Mouse (Mus musculus) heart, embryonic 16.5 days (tissue): Measurements from ENCODE around the gene Trank1. TPM values are rescaled to one million over a fixed set of nuclear protein-coding genes. Genes with fewer than 3 reads are reported as not detected.

Experiments
- ATAC-seq: fragments of 200-750 bp; cut with Nextera tagmentation; replicated peaks from 2 replicates; pipeline ENCODE4 v1.8.0; 2017; ENCODE audit warnings: moderate number of reproducible peaks; ENCODE audit not compliant: insufficient read depth, low FRiP score; ENCODE audit errors: extremely low read depth
- H3K27ac ChIP-seq: fragments of 300-500 bp; sonication (generic); 2 replicates; pipeline ENCODE4 v1.5.1; 2014; ENCODE audit warnings: mild to moderate bottlenecking, low read length, control low read depth, moderate library complexity
- H3K27me3 ChIP-seq: fragments of 300-500 bp; sonication (generic); 2 replicates; pipeline ENCODE4 v1.6.1; 2014; ENCODE audit warnings: low read length, mixed read lengths; ENCODE audit not compliant: control insufficient read depth, insufficient read depth
- H3K36me3 ChIP-seq: fragments of 300-500 bp; sonication (generic); 2 replicates; pipeline ENCODE4 v1.6.1; 2014; ENCODE audit not compliant: control insufficient read depth, insufficient read depth
- H3K4me1 ChIP-seq: fragments of 300-500 bp; sonication (generic); 2 replicates; pipeline ENCODE4 v1.6.1; 2014; ENCODE audit warnings: low read length, mixed read lengths; ENCODE audit not compliant: control insufficient read depth, insufficient read depth
- H3K4me2 ChIP-seq: fragments of 300-500 bp; sonication (generic); 2 replicates; pipeline ENCODE4 v1.6.1; 2014; ENCODE audit warnings: low read depth, mild to moderate bottlenecking, control low read depth, low read length
- H3K4me3 ChIP-seq: fragments of 300-500 bp; sonication (generic); 2 replicates; pipeline ENCODE4 v1.5.1; 2014; ENCODE audit warnings: mild to moderate bottlenecking, control low read depth, low read length
- H3K9ac ChIP-seq: fragments of 300-500 bp; sonication (generic); 2 replicates; pipeline ENCODE4 v1.6.1; 2014; ENCODE audit warnings: low read length, control low read depth
- H3K9me3 ChIP-seq: fragments of 300-500 bp; sonication (generic); replicated peaks from 2 replicates; pipeline ENCODE4 v1.6.1; 2016; ENCODE audit warnings: low read length; ENCODE audit not compliant: control insufficient read depth
- WGBS: fragments of 180-500 bp; shearing (Covaris S2); extraction: QIAGEN DNeasy Blood & Tissue Kit; methylation state at CpG from one replicate; pipeline ENCODE4 v1.1.7; 2014; 5-methylcytosine and 5-hydroxymethylcytosine counted together
- polyA plus RNA-seq: library from polyadenylated mRNA; unstranded; fragments of >200 nt; fragmentation: Nextera tagmentation; extraction: Ambion mirVana; gene quantifications from 2 replicates; pipeline ENCODE4 v1.2.1, GENCODE M21; 2015

The Trank1 gene
- polyA plus RNA-seq, result 0.07 TPM in 1 of 2 replicates, not detected in the other

DNA sequence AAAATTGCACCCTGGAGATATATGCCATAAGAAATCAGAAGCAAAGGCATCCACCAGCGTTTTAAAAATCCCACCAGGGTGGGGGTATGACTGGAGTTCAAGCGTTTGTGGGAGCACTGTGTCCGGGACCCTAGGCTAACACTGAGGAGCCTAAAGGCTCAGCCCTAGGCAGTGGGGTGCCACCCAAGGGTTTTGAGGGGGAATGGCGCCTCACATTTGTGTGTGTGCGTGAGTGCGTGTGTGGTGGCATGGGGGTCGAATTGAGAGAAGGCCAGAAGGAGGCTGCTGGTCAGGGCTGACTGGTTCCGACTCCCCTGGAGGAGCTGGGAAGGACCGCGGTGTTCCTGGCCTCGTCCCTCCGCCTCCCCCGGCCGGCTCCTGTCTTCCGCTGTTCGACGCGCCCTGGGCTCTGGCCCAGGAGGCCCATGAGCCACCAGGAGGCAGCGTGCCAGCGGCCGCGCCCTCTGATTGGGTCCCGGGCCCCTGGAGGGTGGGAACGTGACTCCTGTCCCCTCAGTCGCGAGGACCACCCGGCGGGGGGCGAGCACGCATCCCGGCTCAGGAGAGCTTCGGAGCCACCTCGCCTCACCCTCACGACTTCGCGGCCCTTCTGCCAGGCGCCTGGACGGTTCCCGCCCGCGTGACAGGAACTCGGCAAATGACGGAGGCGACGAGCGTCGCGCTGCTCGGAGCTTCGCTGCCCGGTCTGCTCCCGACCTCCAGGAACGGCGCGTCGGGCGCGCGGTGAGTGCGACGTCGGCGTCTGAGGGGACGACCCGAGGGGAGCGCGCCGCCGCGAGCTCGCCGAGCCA lies at the start of gene Trank1:
Gene Trank1 (plus strand): TSS at position 709 of the 812 bp plus-strand sequence.
- Histone ChIP-seq H3K27me3 (peaks cover 52% of the 10 kb centered on the region), H3K36me3 (no peaks in the 10 kb centered on the region), H3K4me1 (peaks cover 11% of the 10 kb centered on the region; the same call in 1 of the 2 replicates), H3K9ac (peak within 1 kb of the TSS; percentile 20), H3K9me3 (peaks cover 10% of the 10 kb centered on the region), H3K4me3 (peak within 1 kb of the TSS; percentile 50), H3K27ac (no peak within 1 kb of the TSS), H3K4me2 (peak within 1 kb of the TSS; percentile 79)
- 9% methylated on average over 72 of the region's 72 CpGs for WGBS
- ATAC-seq, result peak; percentile 55; the same call in 1 of the 2 replicates

DNA sequence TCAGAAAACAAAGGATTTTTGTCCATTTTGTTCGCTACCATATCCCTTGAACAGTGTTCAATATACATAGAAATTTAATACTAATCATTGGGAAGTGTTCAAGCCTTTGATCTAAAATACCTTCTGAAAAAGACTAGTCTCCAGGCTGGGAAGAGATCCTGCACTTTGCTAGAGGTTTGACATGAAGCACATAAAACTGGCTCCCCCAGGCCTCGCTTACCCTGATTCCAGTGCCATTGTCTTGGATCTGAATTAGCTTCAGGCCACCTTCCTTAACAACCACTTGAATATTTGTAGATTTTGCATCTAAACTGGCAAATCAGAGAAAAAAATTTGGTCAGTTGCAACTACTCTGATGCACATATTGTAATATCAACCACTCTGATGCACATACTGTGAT lies 43.5 kb upstream of the Trank1 start:
- no peak overlapping the region for H3K4me2 ChIP-seq
- no peaks in the 10 kb centered on the region for H3K9me3 ChIP-seq
- H3K4me1 ChIP-seq, result peaks cover 5% of the 10 kb centered on the region; the same call in 1 of the 2 replicates
- H3K4me3 ChIP-seq, result no peak overlapping the region
- no peaks in the 10 kb centered on the region for H3K27me3 ChIP-seq
- no peak for ATAC-seq
- no peak overlapping the region for H3K27ac ChIP-seq
- H3K9ac ChIP-seq, result no peak overlapping the region
- WGBS, result 99% methylated on average over 2 of the region's 2 CpGs
- H3K36me3 ChIP-seq, result peaks cover 25% of the 10 kb centered on the region

DNA sequence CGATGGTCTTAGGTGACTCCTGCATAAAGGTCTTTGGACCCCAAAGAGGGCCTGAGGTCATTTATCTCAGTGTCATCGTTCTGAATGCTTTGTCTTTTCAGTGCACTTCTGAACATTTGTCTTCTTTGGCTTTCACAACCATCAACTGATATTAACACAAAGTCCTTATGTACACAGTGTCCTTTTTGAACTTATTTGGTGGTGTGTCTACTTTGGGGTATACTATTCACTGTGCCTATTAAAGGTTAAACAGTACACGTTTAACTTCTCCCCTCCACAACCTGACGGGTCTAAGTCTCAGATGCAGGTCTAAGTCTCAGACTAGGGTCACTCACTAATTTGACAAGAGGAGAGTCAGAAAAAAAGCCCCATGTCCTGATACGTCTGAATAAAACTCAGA lies 40.9 kb upstream of the Trank1 start:
- no peak for ATAC-seq
- WGBS, result 14% methylated on average over 5 of the region's 5 CpGs

DNA sequence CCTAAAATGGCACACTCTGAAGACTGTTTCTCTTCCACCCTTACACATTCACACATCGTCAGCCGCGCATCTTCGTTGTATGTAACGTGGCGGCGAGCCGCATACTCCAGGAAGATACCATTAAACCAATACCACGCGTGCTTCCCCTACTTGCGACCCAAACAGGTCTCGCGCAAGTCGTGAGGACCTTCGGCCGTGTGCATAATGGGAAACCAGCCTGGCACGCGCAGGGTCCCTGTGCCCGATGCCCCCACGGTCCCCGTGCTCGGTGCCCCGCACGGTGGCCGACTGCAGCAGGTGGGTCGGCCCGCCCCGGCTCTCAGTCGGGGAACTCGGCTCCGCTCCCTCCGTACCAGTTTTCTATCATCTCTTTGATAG lies 40.5 kb upstream of the Trank1 start:
- Histone ChIP-seq H3K9ac (peak overlapping the region; percentile 96), H3K27ac (peak overlapping the region; percentile 97), H3K9me3 (no peaks in the 10 kb centered on the region), H3K27me3 (no peaks in the 10 kb centered on the region), H3K4me3 (peak overlapping the region; percentile 69), H3K4me2 (peak overlapping the region; percentile 67), H3K36me3 (peaks cover 8% of the 10 kb centered on the region), H3K4me1 (peaks cover 30% of the 10 kb centered on the region)
- WGBS, result under 1% methylated on average over 32 of the region's 32 CpGs
- ATAC-seq, result peak; percentile 18

More for the DNA sequence above, 40.9 kb upstream of the Trank1 start:
- no peaks in the 10 kb centered on the region for H3K9me3 ChIP-seq
- H3K27me3 ChIP-seq, result no peaks in the 10 kb centered on the region
- H3K4me2 ChIP-seq, result peak overlapping the region; percentile 67
- peaks cover 9% of the 10 kb centered on the region for H3K36me3 ChIP-seq
- H3K9ac ChIP-seq, result peak overlapping the region; percentile 96
- H3K4me3 ChIP-seq, result peak overlapping the region; percentile 69
- peaks cover 25% of the 10 kb centered on the region for H3K4me1 ChIP-seq
- peak overlapping the region; percentile 97 for H3K27ac ChIP-seq

DNA sequence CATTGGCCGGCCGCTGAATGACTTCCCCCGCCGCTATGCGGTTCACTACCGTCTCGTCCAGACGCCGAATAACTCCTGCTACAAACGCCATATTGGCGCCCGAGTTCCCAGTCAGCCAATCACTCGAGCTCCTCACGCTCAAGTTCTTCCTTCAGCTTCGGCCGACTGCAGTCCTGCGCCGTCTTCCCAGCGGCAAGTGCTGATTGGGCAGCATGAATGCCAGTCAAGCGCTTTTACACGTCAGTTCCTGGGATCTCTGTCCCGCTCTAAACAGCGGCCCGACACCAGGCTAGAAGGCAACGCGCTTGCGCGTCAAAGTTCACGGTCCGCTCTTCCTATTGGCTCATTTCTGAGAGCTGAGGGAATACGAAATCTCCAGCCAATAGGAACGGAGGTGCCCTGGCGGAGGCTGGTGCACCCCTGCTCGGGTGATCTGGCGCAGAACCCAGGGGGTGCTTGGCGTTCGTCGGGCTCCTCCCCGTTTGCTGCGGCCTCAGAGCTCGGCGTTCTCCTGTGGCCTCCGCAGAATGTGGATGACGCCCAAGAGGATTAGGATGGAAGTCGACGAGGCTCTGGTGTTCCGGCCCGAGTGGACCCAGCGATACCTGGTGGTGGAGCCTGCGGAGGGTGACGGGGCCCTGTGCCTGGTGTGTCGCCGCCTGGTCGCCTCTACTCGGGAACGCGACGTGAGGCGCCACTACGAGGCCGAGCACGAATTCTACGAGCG lies 39.9 kb upstream of the Trank1 start, which contains the start of the genes Mlh1 and Epm2aip1:
Gene Mlh1 (minus strand): TSS at position 358 of the 727 bp plus-strand sequence.
Gene Epm2aip1 (plus strand): TSS at position 496 of the 727 bp plus-strand sequence.
- ATAC-seq, result peak; percentile 98
- H3K27ac ChIP-seq, result peak within 1 kb of the TSS; percentile 98
- H3K4me1 ChIP-seq, result peaks cover 31% of the 10 kb centered on the region
- under 1% methylated on average over 64 of the region's 64 CpGs for WGBS
- peak within 1 kb of the TSS; percentile 86 for H3K4me2 ChIP-seq
- H3K9me3 ChIP-seq, result no peaks in the 10 kb centered on the region
- H3K4me3 ChIP-seq, result peak within 1 kb of the TSS; percentile 69
- peak within 1 kb of the TSS; percentile 96 for H3K9ac ChIP-seq
- H3K27me3 ChIP-seq, result no peaks in the 10 kb centered on the region
- H3K36me3 ChIP-seq, result 0 out of 2 replicates have a peak, but pooled peaks cover 3% of the 10 kb centered on the region

DNA sequence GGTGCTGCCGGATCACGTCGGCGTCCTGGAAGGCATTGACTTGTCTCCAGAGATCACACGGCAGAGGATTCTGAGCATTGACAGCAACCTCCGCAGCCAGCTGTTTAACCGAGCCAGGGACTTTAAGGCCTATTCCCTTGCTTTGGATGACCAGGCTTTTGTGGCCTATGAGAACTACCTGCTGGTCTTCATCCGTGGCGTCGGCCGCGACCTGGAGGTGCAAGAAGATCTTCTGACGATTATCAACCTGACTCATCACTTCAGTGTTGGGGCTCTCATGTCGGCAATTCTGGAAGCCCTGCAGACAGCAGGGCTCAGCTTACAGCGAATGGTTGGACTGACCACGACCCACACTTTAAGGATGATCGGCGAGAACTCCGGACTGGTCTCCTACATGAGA lies 39.2 kb upstream of the Trank1 start:
- H3K27ac ChIP-seq, result peak overlapping the region; percentile 98
- 0 out of 2 replicates have a peak, but pooled peaks cover 3% of the 10 kb centered on the region for H3K36me3 ChIP-seq
- no peak for ATAC-seq
- H3K9me3 ChIP-seq, result no peaks in the 10 kb centered on the region
- H3K27me3 ChIP-seq, result no peaks in the 10 kb centered on the region
- peak overlapping the region; percentile 69 for H3K4me3 ChIP-seq
- peak overlapping the region; percentile 87 for H3K9ac ChIP-seq
- H3K4me1 ChIP-seq, result peaks cover 31% of the 10 kb centered on the region
- peak overlapping the region; percentile 86 for H3K4me2 ChIP-seq
- WGBS, result 6% methylated on average over 19 of the region's 19 CpGs

DNA sequence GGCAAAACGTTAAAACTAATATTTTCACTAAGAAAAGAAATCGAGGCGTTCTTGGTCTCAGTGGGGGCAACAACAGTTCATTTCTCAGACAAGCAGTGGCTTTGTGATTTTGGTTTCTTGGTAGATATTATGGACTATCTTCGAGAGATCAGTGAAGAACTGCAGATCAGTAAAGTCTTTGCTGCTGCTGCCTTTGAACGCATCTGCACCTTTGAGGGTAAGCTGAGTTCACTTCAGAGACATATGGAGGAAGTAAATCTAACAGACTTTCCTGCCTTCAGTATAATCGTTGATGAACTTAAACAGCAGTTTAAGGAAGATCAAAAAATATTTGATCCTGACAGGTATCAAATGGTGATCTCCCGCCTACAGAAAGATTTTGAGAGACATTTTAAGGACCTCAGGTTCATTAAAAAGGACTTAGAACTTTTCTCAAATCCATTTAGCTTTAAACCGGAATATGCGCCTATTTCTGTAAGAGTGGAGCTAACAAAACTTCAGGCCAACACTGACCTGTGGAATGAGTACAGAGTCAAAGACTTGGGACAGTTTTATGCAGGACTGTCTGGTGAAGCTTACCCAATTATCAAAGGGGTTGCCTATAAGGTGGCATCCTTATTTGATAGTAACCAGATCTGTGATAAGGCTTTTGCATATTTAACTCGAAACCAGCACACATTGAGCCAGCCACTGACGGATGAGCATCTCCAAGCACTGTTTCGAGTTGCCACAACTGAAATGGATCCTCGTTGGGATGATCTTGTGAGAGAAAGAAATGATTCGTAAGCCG lies 38.3 kb upstream of the Trank1 start:
- Histone ChIP-seq H3K36me3 (peaks cover 3% of the 10 kb centered on the region), H3K4me3 (peak overlapping the region; percentile 69), H3K4me1 (peaks cover 31% of the 10 kb centered on the region), H3K9ac (peak overlapping the region; percentile 87), H3K4me2 (peak overlapping the region; percentile 86), H3K27me3 (no peaks in the 10 kb centered on the region), H3K9me3 (no peaks in the 10 kb centered on the region), H3K27ac (peak overlapping the region; percentile 98)
- 51% methylated on average over 15 of the region's 15 CpGs for WGBS
- no peak for ATAC-seq

DNA sequence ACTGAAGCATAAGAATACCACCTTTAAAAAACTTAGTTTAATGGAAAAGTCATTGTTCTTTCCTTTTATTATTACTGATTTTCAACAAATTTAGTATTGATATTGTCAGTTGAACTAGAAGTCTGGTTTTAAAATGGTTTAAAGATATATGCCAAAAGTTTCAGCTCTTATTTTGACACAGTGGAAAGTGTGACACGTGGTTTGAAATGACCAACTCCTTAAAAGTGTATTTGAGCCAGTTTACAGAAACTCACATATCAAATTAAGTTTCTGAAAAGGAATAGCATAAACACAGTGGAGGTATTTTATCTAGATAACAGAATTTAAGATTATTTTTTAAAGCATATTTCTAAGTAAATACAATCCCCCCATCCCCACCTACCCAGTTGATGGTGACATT lies 37.6 kb upstream of the Trank1 start:
- peak overlapping the region; percentile 87; the same call in 1 of the 2 replicates for H3K9ac ChIP-seq
- peak overlapping the region; percentile 69 for H3K4me3 ChIP-seq
- 49% methylated on average over 1 of the region's 1 CpGs for WGBS
- peaks cover 31% of the 10 kb centered on the region for H3K4me1 ChIP-seq
- H3K4me2 ChIP-seq, result peak overlapping the region; percentile 86
- no peak for ATAC-seq
- peaks cover 11% of the 10 kb centered on the region for H3K36me3 ChIP-seq
- no peaks in the 10 kb centered on the region for H3K27me3 ChIP-seq
- H3K27ac ChIP-seq, result no peak overlapping the region
- H3K9me3 ChIP-seq, result no peaks in the 10 kb centered on the region
